Mouse (Mus musculus) urinary bladder, postnatal 10 days (tissue): ENCODE results near the gene Wbp1.
"Not testable (repeated sequence)": the region's sequence is repeated elsewhere in the genome, so short reads cannot be mapped to it uniquely, and the experiment has no call there.

Source experiments
- DNase-seq: peaks from one replicate; pipeline ENCODE4 v3.0.0; 2022; ENCODE audit warnings: low spot score

Wbp1 gene

GRCm38 (mm10) chr6:83120930-83121862 lies at the start of gene Wbp1:
Gene Wbp1, minus strand, starts transcription at chr6:83121559.
- peak; percentile 74 for DNase-seq

GRCm38 (mm10) chr6:83171063-83171462 lies 49.7 kb upstream of the Wbp1 start:
- DNase-seq: no peak

DNA sequence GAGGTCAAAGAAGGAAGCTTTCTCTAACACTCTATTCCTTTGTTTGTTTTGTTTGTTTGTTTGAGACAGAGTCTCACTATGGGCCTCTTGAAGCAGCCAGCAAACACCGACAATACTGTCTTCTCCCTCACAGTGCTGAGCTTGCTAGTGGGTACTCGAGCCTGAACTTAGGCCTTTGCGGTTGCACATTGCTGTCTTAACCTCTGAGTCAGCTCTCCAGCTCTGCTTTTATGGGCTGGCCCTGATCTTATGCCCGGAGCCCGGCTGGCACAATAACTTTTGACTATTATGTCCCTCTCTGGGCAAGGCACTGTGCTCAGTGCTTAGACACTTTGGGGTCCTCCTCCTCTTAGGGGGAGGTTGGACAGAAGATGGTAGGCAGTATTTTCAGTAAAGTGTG lies 48.5 kb upstream of the Wbp1 start:
- DNase-seq: no peak

DNA sequence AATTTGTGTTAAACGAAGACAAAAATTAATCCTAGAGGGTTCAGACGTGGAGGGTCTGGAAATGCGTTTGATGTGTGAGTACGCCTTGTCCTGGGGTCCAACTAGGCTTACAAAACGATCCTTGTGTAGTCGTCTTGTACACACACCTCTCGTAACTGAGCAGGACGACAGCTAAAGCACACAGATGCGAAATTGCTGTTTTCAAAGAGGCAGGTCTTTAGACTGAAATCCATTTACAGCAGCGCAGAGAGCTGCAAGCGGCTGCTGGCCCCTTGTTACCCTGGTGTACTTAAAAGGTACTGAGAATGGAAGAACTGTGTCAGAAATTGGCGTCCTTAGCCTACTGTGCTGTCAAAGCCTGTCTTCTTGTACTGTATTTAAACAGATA lies 44.9 kb upstream of the Wbp1 start:
- no peak for DNase-seq

- peak; percentile 77 for DNase-seq
Measured at GRCm38 (mm10) chr6:83165607-83166242, 44.4 kb upstream of the Wbp1 start, which contains the start of gene Dctn1. Gene Dctn1, plus strand, starts transcription at chr6:83165920.

- no peak for DNase-seq
Measured at GRCm38 (mm10) chr6:83165026-83165606, 43.8 kb upstream of the Wbp1 start.

DNA sequence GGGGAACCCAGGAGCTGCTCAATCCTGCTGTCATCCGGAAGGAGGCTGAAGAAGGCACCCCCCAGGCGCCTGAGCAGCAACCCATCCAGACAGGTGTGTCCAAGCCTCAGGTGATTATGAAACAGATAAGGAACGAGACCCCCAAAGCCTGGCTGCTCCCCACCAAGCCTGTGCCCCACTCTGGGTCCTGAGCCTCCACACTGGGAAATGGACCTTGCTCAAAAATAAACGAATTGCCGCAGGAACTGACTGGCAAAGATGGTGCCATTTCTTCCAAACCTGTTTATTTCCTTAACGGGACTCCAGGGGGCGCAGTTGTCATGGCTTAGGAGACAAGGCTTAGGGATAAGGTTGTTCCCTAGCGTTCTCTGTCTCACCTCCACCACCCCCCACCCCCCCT lies 41.3 kb upstream of the Wbp1 start:
- no peak for DNase-seq

- DNase-seq: no peak
Measured at GRCm38 (mm10) chr6:83161921-83162641, 40.7 kb upstream of the Wbp1 start.

- no peak for DNase-seq
Measured at GRCm38 (mm10) chr6:83161442-83161841, 40.1 kb upstream of the Wbp1 start.

DNA sequence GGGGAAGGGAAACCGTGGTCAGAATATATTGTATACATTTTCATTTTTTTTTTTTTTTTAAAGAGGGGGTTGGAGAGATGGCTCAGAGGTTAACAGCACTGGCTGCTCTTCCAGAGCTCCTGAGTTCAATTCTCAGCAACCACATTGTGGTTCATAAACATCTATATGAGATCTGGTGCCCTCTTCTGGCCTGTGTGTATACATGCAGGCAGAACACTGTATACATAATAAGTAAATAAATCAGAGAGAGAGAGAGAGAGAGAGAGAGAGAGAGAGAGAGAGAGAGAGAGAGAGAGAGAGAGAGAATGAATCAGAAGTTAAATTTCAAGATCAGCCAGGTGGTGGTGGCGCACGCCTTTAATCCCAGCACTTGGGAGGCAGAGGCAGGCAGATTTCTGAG lies 38.1 kb upstream of the Wbp1 start:
- not testable (repeated sequence) for DNase-seq

DNA sequence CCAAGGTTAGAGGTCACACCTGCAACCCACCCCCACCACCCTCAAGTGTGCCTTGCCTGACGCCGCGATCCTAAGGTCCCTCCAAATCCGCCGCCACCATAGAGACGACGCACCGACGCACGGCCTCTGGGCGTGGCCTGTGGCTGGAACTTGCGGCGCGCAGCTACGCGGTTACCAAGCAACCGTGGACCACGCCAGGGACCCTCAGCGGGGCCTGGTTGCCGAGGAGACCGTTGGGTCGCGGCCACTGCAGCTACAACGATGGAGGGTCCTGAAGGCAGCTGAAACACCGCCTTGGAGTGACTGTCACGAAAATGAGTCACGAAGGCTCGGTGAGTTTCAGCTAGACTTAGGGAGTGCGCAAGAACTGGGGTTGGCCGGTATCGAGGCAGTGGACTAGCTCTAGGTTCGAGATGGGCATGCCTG lies 34.9 kb upstream of the Wbp1 start, which contains the start of the genes Wdr54 and 1700003E16Rik:
TSS of gene Wdr54 (minus strand) at position 139 of the 426 bp plus-strand sequence.
TSS of gene 1700003E16Rik (plus strand) at position 146 of the 426 bp plus-strand sequence.
- no peak for DNase-seq

- no peak for DNase-seq
Measured at GRCm38 (mm10) chr6:83155552-83156238, 34.3 kb upstream of the Wbp1 start.

- DNase-seq: no peak
Measured at GRCm38 (mm10) chr6:83153485-83153884, 32.1 kb upstream of the Wbp1 start.

DNA sequence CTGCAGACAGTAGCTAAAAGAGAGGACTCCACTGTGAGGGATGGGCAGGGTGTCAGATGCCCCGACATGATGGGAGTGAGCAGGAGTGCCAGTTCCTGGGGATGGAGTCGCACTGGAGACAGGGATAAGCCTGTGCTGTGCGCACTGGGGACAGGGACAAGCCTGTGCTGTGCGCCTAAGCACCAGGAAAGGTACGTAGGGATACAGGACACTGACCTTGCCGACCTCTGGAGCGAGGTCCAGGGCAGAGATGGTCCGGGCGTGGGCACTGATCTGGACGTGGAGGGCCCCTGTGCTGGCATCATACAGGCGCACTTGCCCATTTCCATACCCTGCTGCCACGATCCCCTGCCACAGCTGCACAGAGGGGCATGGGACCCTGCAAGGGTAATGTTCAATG lies 31.7 kb upstream of the Wbp1 start:
- DNase-seq: no peak

DNA sequence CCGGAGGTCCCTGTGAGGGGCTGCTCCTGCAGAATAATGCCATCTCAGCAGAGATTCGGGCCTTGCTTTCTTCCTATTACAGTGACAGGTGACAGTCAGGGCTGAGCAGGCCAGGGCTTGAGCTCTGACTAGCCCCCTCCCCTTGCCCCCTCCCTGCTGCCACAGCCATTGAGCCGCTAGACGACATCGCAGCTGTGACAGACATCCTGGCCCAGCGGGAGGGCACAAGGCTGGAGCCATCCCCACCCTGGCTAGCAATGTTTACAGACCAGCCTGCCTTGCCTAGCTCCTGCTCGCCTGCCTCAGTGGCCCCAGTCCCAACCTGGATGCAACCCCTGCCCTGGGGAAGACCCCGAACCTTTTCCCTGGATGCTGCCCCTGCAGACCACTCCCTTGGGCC lies 30.4 kb upstream of the Wbp1 start:
- no peak for DNase-seq

DNA sequence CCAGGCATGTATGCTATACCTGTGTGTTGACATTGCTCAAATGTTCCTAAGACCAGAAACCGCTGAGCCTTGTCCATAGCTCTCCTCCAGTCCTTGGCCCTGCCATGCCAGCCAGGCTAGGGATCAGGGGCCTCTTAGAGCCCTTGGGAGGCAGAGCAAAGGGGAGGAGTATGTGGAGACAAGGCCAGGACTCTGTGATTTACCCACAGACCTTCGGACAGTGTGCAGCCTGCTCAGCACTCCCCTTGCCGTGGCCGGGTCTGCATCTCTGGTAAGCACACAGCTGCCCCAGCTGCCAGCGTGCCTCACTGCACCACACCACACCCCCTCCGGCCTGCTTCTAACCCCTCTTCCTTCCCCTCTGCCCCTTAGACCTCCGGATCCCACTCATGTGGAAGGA lies 25.9 kb upstream of the Wbp1 start:
- DNase-seq: no peak

DNA sequence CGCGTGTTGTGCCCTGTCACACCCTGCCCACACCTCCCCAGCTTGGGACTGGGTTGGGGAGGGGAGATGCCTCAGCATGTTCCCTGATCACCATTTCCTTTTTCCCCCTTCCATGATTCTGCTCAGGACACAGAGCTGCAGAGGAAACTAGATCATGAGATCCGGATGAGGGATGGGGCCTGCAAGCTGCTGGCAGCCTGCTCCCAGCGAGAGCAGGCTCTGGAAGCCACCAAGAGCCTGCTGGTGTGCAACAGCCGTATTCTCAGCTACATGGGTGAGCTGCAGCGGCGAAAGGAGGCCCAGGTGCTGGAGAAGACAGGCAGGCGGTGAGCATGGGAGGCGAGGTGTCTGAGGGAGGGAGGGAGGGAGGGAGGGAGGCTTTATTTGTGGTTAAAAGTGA lies 24.4 kb upstream of the Wbp1 start:
- DNase-seq: no peak

DNA sequence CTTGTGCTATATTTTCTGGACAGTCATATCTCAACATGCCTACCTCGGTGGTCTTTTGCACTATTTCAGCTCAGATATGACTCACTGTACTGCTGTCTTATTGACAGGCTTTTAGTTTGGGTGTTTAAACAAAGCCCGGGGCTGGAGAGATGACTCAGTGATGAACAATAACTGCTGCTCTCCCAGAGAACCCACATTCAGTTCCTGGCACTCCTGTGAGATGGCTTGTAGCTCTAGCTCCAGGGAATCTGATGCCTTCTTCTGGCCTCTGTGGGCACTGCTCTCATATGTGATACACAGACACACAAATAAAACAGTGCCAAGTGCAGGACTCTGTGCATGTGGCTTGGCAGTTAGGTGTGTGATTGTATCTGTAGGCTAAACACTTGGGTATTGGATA lies 23.9 kb upstream of the Wbp1 start:
- no peak for DNase-seq

GRCm38 (mm10) chr6:83142886-83143285 lies 21.5 kb upstream of the Wbp1 start:
- no peak for DNase-seq

GRCm38 (mm10) chr6:83142211-83142731 lies 20.9 kb upstream of the Wbp1 start:
- no peak for DNase-seq

DNA sequence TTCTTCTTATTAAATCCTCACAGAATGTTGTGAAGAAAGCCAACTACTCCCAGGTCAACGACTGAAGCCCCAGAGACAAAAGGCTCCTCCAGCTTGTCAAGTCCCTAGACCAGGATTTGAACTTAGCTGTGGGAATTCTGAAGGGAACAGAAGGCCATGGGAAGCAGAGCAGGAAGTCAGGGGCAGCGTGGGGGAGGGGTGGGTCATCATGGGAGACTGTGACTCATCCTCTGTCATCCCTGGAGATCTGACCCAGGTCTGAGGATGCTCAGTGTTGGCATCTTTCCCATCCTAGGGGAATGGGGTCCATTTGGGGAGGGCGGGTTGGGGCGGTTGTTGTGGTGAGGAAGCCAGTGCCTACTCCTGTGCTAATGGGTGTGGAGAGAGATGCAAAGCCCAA lies 20.3 kb upstream of the Wbp1 start:
- no peak for DNase-seq
